Mouse (Mus musculus) heart, postnatal 0 days (tissue): Measurements from ENCODE around the gene Sfrp5. TPM values are rescaled to one million over a fixed set of nuclear protein-coding genes. Genes with fewer than 3 reads are reported as not detected.

ENCODE experiments used
- ATAC-seq: fragments of 200-750 bp; cut with Nextera tagmentation; 2 replicates; pipeline ENCODE4 v1.8.0; 2017; ENCODE audit warnings: low read depth, moderate number of reproducible peaks, moderate library complexity; ENCODE audit not compliant: insufficient read depth
- DNase-seq: peaks from one replicate; pipeline ENCODE4 v3.0.0-alpha.2; 2016; ENCODE audit warnings: low spot score
- H3K27ac ChIP-seq: fragments of 300-500 bp; sonication (generic); 2 replicates; pipeline ENCODE4 v1.5.1; 2014; ENCODE audit warnings: low read depth, mild to moderate bottlenecking
- H3K27me3 ChIP-seq: fragments of 300-500 bp; sonication (generic); 2 replicates; pipeline ENCODE4 v1.6.1; 2014; ENCODE audit warnings: low read length, mixed read lengths; ENCODE audit not compliant: control insufficient read depth, insufficient read depth
- H3K36me3 ChIP-seq: fragments of 300-500 bp; sonication (generic); replicated peaks from 2 replicates; pipeline ENCODE4 v1.6.1; 2014; ENCODE audit warnings: low read length, mixed read lengths; ENCODE audit not compliant: control insufficient read depth, insufficient read depth
- H3K4me1 ChIP-seq: fragments of 300-500 bp; sonication (generic); 2 replicates; pipeline ENCODE4 v1.6.1; 2014; ENCODE audit warnings: antibody characterized with exemption; ENCODE audit not compliant: control insufficient read depth, insufficient read depth
- H3K4me2 ChIP-seq: fragments of 300-500 bp; sonication (generic); 2 replicates; pipeline ENCODE4 v1.6.1; 2014; ENCODE audit warnings: low read depth, mild to moderate bottlenecking, low read length, moderate library complexity
- H3K4me3 ChIP-seq: fragments of 300-500 bp; sonication (generic); 2 replicates; pipeline ENCODE4 v1.5.1; 2014; ENCODE audit warnings: low read depth, low read length
- H3K9ac ChIP-seq: fragments of 300-500 bp; sonication (generic); replicated peaks from 2 replicates; pipeline ENCODE4 v1.6.1; 2014; ENCODE audit warnings: low read depth, low read length, mixed read lengths
- H3K9me3 ChIP-seq: fragments of 300-500 bp; sonication (generic); replicated peaks from 2 replicates; pipeline ENCODE4 v1.6.1; 2016; ENCODE audit warnings: low read length; ENCODE audit not compliant: control insufficient read depth
- CTCF ChIP-seq: IDR thresholded peaks from 2 replicates; pipeline ENCODE4 v1.5.1; 2016; ENCODE audit warnings: antibody characterized with exemption, control low read depth, low read depth
- EP300 ChIP-seq: IDR thresholded peaks from 2 replicates; pipeline ENCODE4 v1.6.1; 2016; ENCODE audit warnings: antibody characterized with exemption, low read depth
- WGBS: fragments of 180-500 bp; shearing (Covaris S2); extraction: QIAGEN DNeasy Blood & Tissue Kit; methylation state at CpG from one replicate; pipeline ENCODE4 v1.1.7; 2014; 5-methylcytosine and 5-hydroxymethylcytosine counted together
- polyA plus RNA-seq: library from polyadenylated mRNA; unstranded; fragments of >200 nt; fragmentation: Nextera tagmentation; extraction: Ambion mirVana; gene quantifications from 2 replicates; pipeline ENCODE4 v1.2.1, GENCODE M21; 2015
- total RNA-seq: library from RNA; depleted of rRNA; stranded (reverse); fragments of >200 nt; gene quantifications from 2 replicates; pipeline ENCODE4 v1.2.3, GENCODE M21; 2014; ENCODE audit warnings: low replicate concordance; rRNA removed

The Sfrp5 gene
- total and polyA plus RNA-seq, 2 experiments from 2014 or later, result 1.7 to 4.9 TPM

GRCm38 (mm10) chr19:42163764-42164163, 38.3 kb downstream of the Sfrp5 start, which contains the start of gene Zfyve27:
Gene Zfyve27, plus strand, starts transcription at chr19:42163951.
- Histone ChIP-seq H3K4me2 (no peak within 1 kb of the TSS), H3K36me3 (no peaks in the 10 kb centered on the region), H3K27ac (no peak within 1 kb of the TSS), H3K9me3 (no peaks in the 10 kb centered on the region), H3K9ac (no peak within 1 kb of the TSS), H3K27me3 (peaks cover 14% of the 10 kb centered on the region; the same call in 1 of the 2 replicates), H3K4me3 (no peak within 1 kb of the TSS), H3K4me1 (no peaks in the 10 kb centered on the region)
- no peak for TF ChIP-seq CTCF
- TF ChIP-seq EP300, result no peak
- 59% methylated on average over 5 of the region's 5 CpGs for WGBS
- DNase-seq (no peak), ATAC-seq (no peak)

GRCm38 (mm10) chr19:42158246-42159017, 43.6 kb downstream of the Sfrp5 start:
- ATAC-seq (no peak), DNase-seq (no peak)
- Histone ChIP-seq H3K27ac (no peak overlapping the region), H3K9me3 (no peaks in the 10 kb centered on the region), H3K36me3 (no peaks in the 10 kb centered on the region), H3K4me3 (no peak overlapping the region), H3K4me2 (no peak overlapping the region), H3K4me1 (no peaks in the 10 kb centered on the region), H3K9ac (no peak overlapping the region), H3K27me3 (no peaks in the 10 kb centered on the region)
- TF ChIP-seq EP300, result no peak
- TF ChIP-seq CTCF, result 0 out of 2 replicates have a peak, but pooled peaks have one; percentile 3
- WGBS, result 21% methylated on average over 13 of the region's 13 CpGs

GRCm38 (mm10) chr19:42157493-42158237, 44.4 kb downstream of the Sfrp5 start:
- H3K36me3 ChIP-seq, result no peaks in the 10 kb centered on the region
- WGBS, result 45% methylated on average over 12 of the region's 12 CpGs
- no peaks in the 10 kb centered on the region for H3K4me1 ChIP-seq
- H3K27me3 ChIP-seq, result no peaks in the 10 kb centered on the region
- ATAC-seq (no peak), DNase-seq (no peak)
- no peak overlapping the region for H3K4me3 ChIP-seq
- no peak overlapping the region for H3K9ac ChIP-seq
- no peak overlapping the region for H3K27ac ChIP-seq
- no peak overlapping the region for H3K4me2 ChIP-seq
- no peaks in the 10 kb centered on the region for H3K9me3 ChIP-seq
- no peak for TF ChIP-seq EP300
- no peak for TF ChIP-seq CTCF

GRCm38 (mm10) chr19:42151990-42152389, 50.1 kb downstream of the Sfrp5 start:
- peak overlapping the region; percentile 46; the same call in 1 of the 2 replicates for H3K27ac ChIP-seq
- WGBS, result 5% methylated on average over 6 of the region's 6 CpGs
- TF ChIP-seq CTCF, result peak; percentile 95
- TF ChIP-seq EP300, result no peak

GRCm38 (mm10) chr19:42148569-42148860, 53.5 kb downstream of the Sfrp5 start:
- ATAC-seq, result no peak
- H3K4me1 ChIP-seq, result peaks cover 21% of the 10 kb centered on the region
- TF ChIP-seq CTCF (no peak), EP300 (no peak)
- H3K36me3 ChIP-seq, result no peaks in the 10 kb centered on the region
- peak; percentile 72 for DNase-seq
- H3K4me2 ChIP-seq, result peak overlapping the region; percentile 90
- WGBS, result 11% methylated on average over 7 of the region's 7 CpGs
- peak overlapping the region; percentile 68 for H3K4me3 ChIP-seq
- H3K27me3 ChIP-seq, result no peaks in the 10 kb centered on the region
- peak overlapping the region; percentile 73 for H3K9ac ChIP-seq
- H3K27ac ChIP-seq, result peak overlapping the region; percentile 87
- H3K9me3 ChIP-seq, result no peaks in the 10 kb centered on the region

More at GRCm38 (mm10) chr19:42151990-42152389, 50.1 kb downstream of the Sfrp5 start:
- ATAC-seq (peak; percentile 51), DNase-seq (peak; percentile 89)
- Histone ChIP-seq H3K4me2 (no peak overlapping the region), H3K9ac (no peak overlapping the region), H3K27me3 (no peaks in the 10 kb centered on the region), H3K36me3 (no peaks in the 10 kb centered on the region), H3K4me1 (peaks cover 21% of the 10 kb centered on the region), H3K4me3 (no peak overlapping the region), H3K9me3 (no peaks in the 10 kb centered on the region)

Other genes with a start within 250 kb of the Sfrp5 start
- gene Mms19, start 221.1 kb downstream of the Sfrp5 start, total RNA-seq, result 34.9 and 39.3 TPM in 2 replicates
- 11.5 and 13.1 TPM in 2 replicates for gene Mms19, start 221.1 kb downstream of the Sfrp5 start, polyA plus RNA-seq
- 29.6 and 38.7 TPM in 2 replicates for gene Ubtd1, start 220.5 kb downstream of the Sfrp5 start, total RNA-seq
- 21.9 and 24.8 TPM in 2 replicates for gene Ubtd1, start 220.5 kb downstream of the Sfrp5 start, polyA plus RNA-seq
- gene Ankrd2, start 166.3 kb downstream of the Sfrp5 start, total RNA-seq, result not detected in 2 replicates
- gene Ankrd2, start 166.3 kb downstream of the Sfrp5 start, polyA plus RNA-seq, result 0.14 TPM in 2 replicates
- gene Hoga1, start 156.6 kb downstream of the Sfrp5 start, total RNA-seq, result 1.2 and 1.3 TPM in 2 replicates
- 1.4 and 1.5 TPM in 2 replicates for gene Hoga1, start 156.6 kb downstream of the Sfrp5 start, polyA plus RNA-seq
- gene 4933411K16Rik, start 150.0 kb downstream of the Sfrp5 start, total RNA-seq, result 0.15 TPM in 1 of 2 replicates, not detected in the other
- not detected in 2 replicates for gene 4933411K16Rik, start 150.0 kb downstream of the Sfrp5 start, polyA plus RNA-seq
- 1.7 and 2.3 TPM in 2 replicates for gene Morn4, start 115.9 kb downstream of the Sfrp5 start, total RNA-seq
- 5.2 and 5.7 TPM in 2 replicates for gene Morn4, start 115.9 kb downstream of the Sfrp5 start, polyA plus RNA-seq
- gene Pi4k2a, start 111.8 kb downstream of the Sfrp5 start, total RNA-seq, result 6.7 and 6.9 TPM in 2 replicates
- 12.6 and 13.4 TPM in 2 replicates for gene Pi4k2a, start 111.8 kb downstream of the Sfrp5 start, polyA plus RNA-seq
- 39.9 and 52.6 TPM in 2 replicates for gene Avpi1, start 73.2 kb downstream of the Sfrp5 start, total RNA-seq
- 43.0 and 46.0 TPM in 2 replicates for gene Avpi1, start 73.2 kb downstream of the Sfrp5 start, polyA plus RNA-seq
- gene Marveld1, start 54.9 kb downstream of the Sfrp5 start, total RNA-seq, result 35.0 and 44.6 TPM in 2 replicates
- gene Marveld1, start 54.9 kb downstream of the Sfrp5 start, polyA plus RNA-seq, result 7.2 and 8.6 TPM in 2 replicates
- 20.4 and 27.2 TPM in 2 replicates for gene Zfyve27, start 38.3 kb downstream of the Sfrp5 start, total RNA-seq
- 16.2 and 18.3 TPM in 2 replicates for gene Zfyve27, start 38.3 kb downstream of the Sfrp5 start, polyA plus RNA-seq
- not detected in 2 replicates for gene Golga7b, start 45.3 kb upstream of the Sfrp5 start, total RNA-seq
- 0.23 and 0.30 TPM in 2 replicates for gene Golga7b, start 45.3 kb upstream of the Sfrp5 start, polyA plus RNA-seq
- 0.12 TPM in 1 of 2 replicates, not detected in the other for gene Crtac1, start 229.5 kb upstream of the Sfrp5 start, total RNA-seq
- 0.36 and 0.51 TPM in 2 replicates for gene Crtac1, start 229.5 kb upstream of the Sfrp5 start, polyA plus RNA-seq